8 mouse cellular contexts compared by ENCODE assay signal in the genomic region with DNA sequence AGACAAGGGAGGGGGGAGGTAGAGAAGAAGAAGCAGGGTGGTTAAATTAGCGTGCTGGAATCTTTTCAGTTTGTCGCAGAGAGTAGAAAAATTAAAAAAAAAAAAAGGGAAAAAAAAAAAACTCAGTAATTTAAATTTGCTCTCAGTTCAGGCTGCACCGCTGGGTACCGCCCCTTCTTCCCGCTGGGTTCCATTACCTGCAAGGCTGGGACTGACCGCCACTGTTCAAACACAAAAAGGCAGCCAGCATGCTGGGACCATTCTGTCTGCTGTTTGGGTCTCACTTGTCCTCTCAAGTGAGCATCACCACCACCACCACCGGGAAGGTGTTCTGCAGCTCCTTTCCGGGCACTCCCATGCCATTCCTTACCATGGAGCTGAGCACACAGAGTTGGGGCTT.
A peak's percentile ranks its signal among the peaks of the same experiment; 100 is the strongest.
DNase-seq lines count a peak whose midpoint lies in the region; ATAC-seq and TF ChIP-seq lines count a peak whose summit lies in the region.

No protein-coding gene starts in this region.

- H3K36me3 ChIP-seq in forebrain, embryonic 12.5 days (replicated peaks): no peaks in the 10 kb centered on the region
- H3K36me3 ChIP-seq in midbrain, embryonic 10.5 days: no peaks in the 10 kb centered on the region
- no peaks in the 10 kb centered on the region for H3K36me3 ChIP-seq in liver, postnatal 0 days (replicated peaks; ENCODE audit: insufficient read depth, low read length)

- TF ChIP-seq EP300 in liver, postnatal 0 days (IDR thresholded peaks at IDR 0.05; ENCODE audit: low read depth): no peak

- no peak for TF ChIP-seq CTCF in liver, postnatal 0 days (IDR thresholded peaks at IDR 0.05; ENCODE audit: low read depth)

- H3K9ac ChIP-seq in forebrain, embryonic 12.5 days: no peak overlapping the region
- H3K9ac ChIP-seq in liver, postnatal 0 days (replicated peaks): no peak overlapping the region

- H3K4me2 ChIP-seq in forebrain, embryonic 12.5 days: peak overlapping the region; percentile 51
- no peak overlapping the region for H3K4me2 ChIP-seq in liver, postnatal 0 days (ENCODE audit: low read depth, low read length)

- H3K4me1 ChIP-seq in forebrain, embryonic 12.5 days: 0 out of 2 replicates have a peak, but pooled peaks cover 5% of the 10 kb centered on the region
- H3K4me1 ChIP-seq in midbrain, embryonic 10.5 days: peaks cover 18% of the 10 kb centered on the region; the same call in 1 of the 2 replicates
- no peaks in the 10 kb centered on the region for H3K4me1 ChIP-seq in liver, postnatal 0 days (ENCODE audit: insufficient read depth)

- no peaks in the 10 kb centered on the region for H3K9me3 ChIP-seq in forebrain, embryonic 12.5 days
- H3K9me3 ChIP-seq in midbrain, embryonic 10.5 days (replicated peaks): no peaks in the 10 kb centered on the region
- no peaks in the 10 kb centered on the region for H3K9me3 ChIP-seq in liver, postnatal 0 days (ENCODE audit: low read length)

- intact Hi-C loops in heart, postnatal 36 days (cut with DNase I): no loop called here

- ATAC-seq in forebrain, embryonic 12.5 days (ENCODE audit: low FRiP score): peak; percentile 82; the same call in 1 of the 2 replicates
- ATAC-seq in liver, postnatal 0 days: no peak
- no peak for ATAC-seq in erythroid progenitor cell, adult 5-6 weeks (replicated peaks; ENCODE audit: low FRiP score, poor library complexity, severe bottlenecking)

- H3K4me3 ChIP-seq in forebrain, embryonic 12.5 days (replicated peaks): peak overlapping the region; percentile 18
- H3K4me3 ChIP-seq in midbrain, embryonic 10.5 days: peak overlapping the region; percentile 28
- H3K4me3 ChIP-seq in liver, postnatal 0 days (ENCODE audit: low read depth, low read length): no peak overlapping the region

- peak; percentile 64 for DNase-seq in heart, adult 11 months
- no peak for DNase-seq in heart, postnatal 36 days
- peak; percentile 3 for DNase-seq in ES-CJ7 (ENCODE audit: low read depth, low spot score)
- peak; percentile 12 for DNase-seq in midbrain, embryonic 10.5 days (ENCODE audit: low spot score)
- no peak for DNase-seq in liver, postnatal 0 days
- DNase-seq in kidney, postnatal 14 days: no peak

- no peaks in the 10 kb centered on the region for H3K27me3 ChIP-seq in forebrain, embryonic 12.5 days
- H3K27me3 ChIP-seq in midbrain, embryonic 10.5 days (ENCODE audit: low read depth, poor library complexity, severe bottlenecking): no peaks in the 10 kb centered on the region
- H3K27me3 ChIP-seq in liver, postnatal 0 days (ENCODE audit: insufficient read depth, low read length): no peaks in the 10 kb centered on the region

- H3K27ac ChIP-seq in forebrain, embryonic 12.5 days: no peak overlapping the region
- H3K27ac ChIP-seq in midbrain, embryonic 10.5 days (replicated peaks): no peak overlapping the region
- H3K27ac ChIP-seq in liver, postnatal 0 days (ENCODE audit: low read depth): no peak overlapping the region

- WGBS in forebrain, embryonic 12.5 days: 17% methylated on average over 8 of the region's 8 CpGs
- WGBS in midbrain, embryonic 10.5 days: 21% methylated on average over 8 of the region's 8 CpGs
- WGBS in liver, postnatal 0 days (ENCODE audit: insufficient replicate concordance): 39% methylated on average over 8 of the region's 8 CpGs

Comparison
In these comparisons a context has a peak if more than half of its experiments do, and no peak if none do; other contexts are left out.
1. DNase-seq: peak in heart, adult 11 months (single experiment), ES-CJ7 (single experiment) and midbrain, embryonic 10.5 days (single experiment); none in heart, postnatal 36 days (0 of 2), liver, postnatal 0 days (single experiment) and kidney, postnatal 14 days (single experiment).